Mouse (Mus musculus): ENCODE measurements around the gene Rnf217.

Rnf217 gene

DNA sequence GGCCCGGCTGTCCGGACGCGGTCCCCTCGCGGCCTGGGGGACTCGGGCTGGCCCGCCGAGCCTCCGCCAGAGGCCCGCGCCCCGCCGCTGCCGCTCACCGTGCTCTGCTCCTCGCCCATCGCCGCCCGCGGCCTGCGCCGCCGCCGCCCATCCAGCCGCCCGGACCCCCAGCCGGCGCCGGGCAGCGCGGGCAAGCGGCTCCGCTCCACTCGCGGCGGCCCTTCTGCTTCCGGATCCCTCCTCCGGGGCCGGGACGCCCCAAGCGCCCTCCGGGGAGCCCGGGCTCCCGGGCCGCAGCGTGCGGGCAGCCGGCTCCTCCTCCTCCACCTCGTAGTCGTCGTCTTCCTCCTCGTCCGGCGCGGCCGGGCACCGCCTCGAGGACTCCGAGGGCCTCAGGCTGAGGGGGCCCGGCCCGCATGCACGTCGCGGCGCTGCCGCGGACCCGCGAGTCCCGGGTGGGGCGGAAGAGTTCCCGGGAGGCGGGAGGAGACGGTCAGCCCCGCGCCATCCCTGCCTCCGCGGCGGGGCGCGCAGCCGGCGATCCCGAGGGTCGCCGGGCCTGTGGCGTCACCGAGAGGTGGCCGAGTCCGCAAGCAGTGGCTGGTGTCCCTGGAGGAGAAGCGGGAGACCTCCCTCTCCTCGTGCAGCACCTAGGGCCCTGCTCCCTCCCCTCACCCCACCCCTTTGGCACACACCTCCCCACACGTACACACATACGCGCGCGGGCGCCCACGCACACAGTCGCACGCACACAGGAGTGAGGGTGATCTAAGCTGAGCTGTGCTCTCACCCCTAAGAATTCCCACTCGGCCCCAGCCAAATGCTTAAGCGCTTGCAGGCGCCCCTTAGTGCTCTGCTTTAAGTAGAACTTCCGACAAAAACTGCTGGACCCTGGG, at the start of gene Rnf217:
Gene Rnf217 (minus strand): TSS at position 119 of the 896 bp plus-strand sequence.
- DNase-seq (ENCODE audit: low read depth, low spot score): peak; percentile 64

DNA sequence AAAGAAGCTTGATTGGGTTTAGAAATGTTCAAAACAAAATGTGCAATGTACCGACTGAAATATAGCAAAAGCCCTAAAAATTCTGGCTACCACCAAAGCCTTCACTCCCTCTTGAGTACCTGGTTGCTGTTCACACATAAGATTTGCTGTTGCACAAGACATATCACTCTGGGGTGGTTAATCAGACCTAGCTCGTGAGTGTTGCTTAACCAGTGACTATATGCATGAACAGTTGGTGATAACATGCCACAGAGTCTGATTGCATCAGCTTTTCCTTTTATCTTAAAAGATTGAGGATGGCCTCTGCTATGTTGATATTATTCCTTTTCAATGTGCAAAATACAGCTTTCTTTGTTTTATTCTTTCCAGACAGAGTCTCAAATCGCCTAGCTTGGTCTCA, 38.3 kb upstream of the Rnf217 start:
- no peak for DNase-seq (ENCODE audit: low read depth, low spot score)

DNA sequence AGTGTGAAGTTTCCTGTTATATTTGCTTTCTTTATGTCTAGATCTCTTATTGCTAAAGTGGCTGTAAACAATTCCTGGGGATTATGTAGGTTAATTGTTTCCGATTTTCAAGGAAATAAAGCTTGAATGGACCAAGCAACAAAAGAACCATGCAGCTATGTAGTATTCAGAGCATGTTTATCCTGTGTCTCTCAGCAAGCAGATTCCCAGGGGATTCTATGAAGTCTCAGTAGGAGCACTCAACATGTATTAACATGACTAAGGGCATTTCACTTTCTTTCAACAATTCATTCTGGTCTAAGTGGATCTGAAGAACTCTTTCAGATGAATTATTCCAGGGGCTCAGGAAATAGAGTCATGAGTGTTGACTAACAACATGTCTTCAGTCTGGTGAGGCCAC, 37.1 kb upstream of the Rnf217 start:
- no peak for DNase-seq (ENCODE audit: low read depth, low spot score)

DNA sequence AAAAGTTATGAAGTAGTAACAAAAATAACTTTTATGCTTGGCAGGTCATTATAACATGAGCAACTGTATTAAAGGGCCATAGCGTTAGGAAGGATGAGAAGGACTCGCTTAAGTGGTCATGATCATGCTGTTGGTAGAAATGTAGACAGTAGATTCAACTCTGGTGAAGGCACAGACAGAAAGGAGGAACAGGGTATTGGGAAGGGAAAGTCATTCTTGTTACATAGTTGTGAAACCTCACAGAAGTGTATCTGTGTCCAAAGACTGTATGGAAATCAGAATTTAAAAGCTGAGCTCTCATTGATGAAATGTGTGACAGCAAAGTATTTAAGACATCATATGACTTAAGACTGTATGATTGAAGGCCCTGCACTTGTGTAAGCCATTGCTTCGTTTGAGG, 26.1 kb upstream of the Rnf217 start:
- no peak for DNase-seq (ENCODE audit: low read depth, low spot score)

DNA sequence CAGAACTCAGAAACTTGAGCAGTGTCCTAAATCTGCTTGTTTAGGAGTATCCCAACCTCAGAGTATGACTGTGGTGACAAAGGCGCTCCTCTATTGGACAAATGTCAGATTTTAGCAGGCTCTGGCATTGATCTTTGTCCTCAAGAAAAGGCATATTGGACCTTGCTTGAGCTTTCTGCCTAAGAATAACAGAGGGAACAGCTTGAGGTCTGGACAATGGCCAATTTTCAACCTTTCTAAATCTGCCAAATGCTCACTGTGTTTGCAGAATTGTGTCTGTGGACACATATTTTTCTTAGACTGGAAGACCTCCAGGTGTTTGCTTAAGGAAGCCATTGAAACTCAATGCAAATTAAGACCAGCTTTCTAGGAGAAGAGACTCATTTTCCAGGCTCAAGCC, 23.0 kb upstream of the Rnf217 start:
- peak; percentile 8 for DNase-seq (ENCODE audit: low read depth, low spot score)

DNA sequence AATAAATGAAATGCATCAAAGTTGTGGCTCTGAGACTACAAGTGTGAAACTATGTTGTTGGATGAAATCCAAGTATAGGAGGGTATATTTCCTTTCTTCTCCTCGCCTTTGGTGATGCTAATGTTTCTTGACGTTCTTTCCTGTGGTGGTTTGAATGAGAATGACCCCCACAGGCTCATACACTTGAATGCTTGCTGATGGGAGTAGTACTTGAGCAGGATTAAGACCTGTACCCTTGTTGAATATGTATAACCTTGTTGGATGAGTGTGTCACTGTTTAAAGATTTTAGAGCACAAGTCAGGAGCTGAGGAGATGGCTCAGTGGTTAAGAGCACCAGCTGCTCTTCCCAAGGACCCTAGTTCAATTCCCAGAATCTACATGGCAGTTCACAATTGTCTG, 6.4 kb upstream of the Rnf217 start:
- no peak for DNase-seq (ENCODE audit: low read depth, low spot score)

DNA sequence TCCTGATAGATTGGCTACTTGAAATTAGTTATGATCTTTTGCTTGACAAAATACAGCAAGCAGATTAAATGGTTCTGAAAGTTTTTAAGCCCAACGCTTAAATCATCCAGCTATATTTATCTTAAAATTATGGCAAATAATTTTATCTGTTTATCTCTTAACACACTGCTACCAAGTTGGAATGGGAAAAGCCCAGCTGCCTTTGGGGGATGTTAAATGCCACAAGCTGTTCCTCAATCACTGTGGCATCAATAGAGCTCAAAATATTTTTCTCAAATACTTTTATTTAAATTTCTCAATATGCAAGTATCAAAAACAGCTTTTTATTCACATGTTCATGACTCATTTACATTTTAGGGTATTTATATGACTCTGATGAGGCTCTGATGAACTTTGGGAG, 5.1 kb upstream of the Rnf217 start:
- no peak for DNase-seq (ENCODE audit: low read depth, low spot score)

DNA sequence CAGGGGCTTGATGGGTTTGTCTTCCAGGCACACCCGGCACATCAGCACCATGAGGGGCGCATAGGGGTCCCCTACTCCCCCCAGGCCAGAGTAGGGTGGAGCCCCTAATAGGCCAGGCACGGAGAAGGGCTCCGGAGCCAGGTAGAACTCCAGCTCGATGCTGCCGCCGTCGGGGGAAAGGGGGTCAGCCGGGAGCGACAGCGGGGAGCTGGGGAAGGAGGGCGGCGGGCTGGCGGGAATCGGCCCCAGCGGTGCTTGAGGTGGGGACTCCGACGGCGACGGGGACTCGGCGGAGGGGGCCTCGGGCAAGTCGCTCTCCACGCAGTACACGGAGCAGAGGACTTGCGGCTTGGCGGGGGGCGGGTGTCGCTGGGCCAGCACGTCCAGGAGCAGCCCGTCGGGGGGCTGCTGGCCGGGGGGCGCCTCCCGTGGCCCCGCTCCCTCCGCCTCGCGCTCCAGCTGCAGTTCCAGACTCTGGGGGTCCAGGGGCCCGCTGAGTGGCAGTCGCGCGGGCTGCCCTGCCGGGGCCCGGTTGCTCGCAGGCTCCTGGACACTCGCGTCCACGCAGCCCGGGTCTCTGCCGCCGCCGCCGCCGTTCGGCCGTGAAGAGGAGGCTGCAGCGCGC, 431 bp downstream of the Rnf217 start:
- no peak for DNase-seq (ENCODE audit: low read depth, low spot score)

DNA sequence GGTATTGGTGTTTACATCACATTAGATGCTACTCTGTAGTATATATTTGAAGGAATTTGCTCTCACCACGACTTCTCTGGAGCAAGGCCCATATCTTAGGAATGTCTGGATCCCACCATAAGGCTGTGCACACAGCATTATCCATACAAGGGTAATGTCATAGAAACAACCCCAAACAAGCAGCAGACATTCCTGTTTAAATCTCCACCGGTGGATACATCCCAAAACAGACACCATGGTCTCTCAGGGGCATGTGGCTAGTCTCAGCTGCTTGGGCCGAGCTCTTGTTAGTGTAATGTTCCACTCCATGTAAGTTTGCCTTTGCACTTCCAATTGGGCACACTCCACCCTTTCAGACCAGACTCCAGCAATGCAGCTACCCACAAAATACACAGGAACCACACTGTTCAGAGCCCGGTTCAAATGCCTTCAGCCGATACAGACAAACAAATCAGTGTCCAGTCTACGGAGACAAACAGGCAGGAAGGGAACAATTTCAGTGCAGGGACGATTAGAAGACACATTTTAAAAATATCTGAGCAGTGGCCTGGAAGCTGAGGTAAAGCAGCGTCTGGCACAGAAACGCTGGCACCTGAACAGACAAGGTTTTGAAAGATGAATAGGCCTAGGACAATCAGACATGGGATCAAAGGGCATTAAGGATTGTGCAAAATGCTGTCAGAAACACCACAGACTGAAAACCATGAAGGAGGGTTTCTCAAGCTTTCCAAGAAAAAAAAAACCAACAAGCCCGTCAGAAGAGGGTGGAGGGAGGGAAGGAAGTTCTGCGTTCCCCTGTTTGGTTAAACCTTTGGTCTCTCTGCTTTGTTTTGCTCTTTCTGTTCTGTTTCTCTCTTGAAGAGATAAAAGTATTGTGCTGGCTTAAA, 1.8 kb downstream of the Rnf217 start:
- no peak for DNase-seq (ENCODE audit: low read depth, low spot score)

DNA sequence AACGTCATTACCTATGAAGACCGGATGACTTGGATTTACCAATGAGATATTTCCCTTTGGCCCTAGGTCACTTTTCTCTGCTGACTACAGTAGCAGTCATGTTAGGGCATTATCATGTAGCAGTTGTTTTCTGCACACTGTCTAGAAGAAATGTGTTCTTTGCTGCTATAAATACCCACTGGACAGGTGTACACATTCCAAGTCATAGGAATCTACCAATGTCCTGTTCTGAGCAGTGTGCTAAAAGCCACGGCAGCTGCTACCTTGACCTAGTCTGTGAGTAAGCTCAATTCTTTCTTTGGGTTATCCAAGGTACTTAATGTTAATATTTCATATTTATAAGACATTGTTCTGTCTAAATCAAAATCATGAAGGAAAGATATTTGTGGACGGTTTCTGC, 5.1 kb downstream of the Rnf217 start:
- no peak for DNase-seq (ENCODE audit: low read depth, low spot score)

DNA sequence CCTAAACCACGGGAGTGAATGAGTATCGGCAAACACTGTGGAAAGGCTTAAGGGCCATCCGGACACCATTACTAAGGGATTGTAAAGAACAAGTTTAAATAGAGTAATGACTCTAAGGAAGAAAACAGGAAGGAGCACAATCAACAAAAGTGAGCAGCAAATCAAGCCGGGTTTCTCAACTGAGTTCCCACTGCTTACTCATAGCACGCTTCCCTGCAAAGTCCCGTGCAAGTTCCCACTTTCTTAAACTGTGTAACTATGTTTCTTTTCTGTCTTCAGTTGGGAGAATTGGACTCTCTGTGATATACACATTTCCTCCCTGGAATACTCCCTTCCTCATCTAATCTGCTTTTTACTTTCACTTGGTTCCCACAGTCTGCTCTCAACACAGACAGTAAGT, 8.9 kb downstream of the Rnf217 start:
- no peak for DNase-seq (ENCODE audit: low read depth, low spot score)

DNA sequence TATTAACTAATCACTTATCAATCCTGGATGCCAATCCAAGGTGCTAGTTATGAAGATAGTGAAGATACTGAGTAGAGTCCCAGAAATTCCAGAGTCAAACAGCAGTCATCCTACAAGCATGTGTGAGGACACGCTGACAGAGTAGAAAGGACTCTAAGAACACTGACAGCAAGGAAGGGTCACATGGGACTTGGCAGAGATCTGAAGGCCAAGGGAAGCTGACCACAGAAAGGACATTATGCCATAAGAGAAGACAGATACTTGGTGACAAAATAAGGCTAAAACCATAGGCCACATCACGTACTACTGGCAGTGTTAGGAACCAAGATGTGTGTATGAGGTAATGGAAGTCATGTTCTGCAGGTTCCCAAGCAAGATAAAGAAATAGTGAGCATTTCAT, 11.1 kb downstream of the Rnf217 start:
- DNase-seq (ENCODE audit: low read depth, low spot score): no peak

DNA sequence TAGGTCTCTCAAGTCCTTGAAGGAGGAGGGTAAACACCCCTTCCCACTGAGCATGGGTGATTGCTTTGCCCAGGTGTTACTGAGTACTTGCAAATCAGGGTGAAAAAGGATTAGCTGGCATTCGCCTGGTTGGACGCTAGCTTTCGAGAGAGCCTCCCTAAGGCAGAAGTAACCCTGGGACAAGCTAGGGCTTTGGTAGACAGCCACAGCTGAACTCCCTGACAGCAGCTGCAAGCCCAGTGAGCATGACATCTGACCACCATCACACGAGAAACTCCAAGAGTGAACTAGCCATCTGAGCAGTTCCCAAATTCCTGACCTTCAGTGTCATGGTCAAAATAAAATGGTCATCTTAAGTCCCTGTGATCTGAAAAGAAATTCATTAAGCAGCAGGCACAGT, 12.2 kb downstream of the Rnf217 start:
- DNase-seq (ENCODE audit: low read depth, low spot score): no peak

DNA sequence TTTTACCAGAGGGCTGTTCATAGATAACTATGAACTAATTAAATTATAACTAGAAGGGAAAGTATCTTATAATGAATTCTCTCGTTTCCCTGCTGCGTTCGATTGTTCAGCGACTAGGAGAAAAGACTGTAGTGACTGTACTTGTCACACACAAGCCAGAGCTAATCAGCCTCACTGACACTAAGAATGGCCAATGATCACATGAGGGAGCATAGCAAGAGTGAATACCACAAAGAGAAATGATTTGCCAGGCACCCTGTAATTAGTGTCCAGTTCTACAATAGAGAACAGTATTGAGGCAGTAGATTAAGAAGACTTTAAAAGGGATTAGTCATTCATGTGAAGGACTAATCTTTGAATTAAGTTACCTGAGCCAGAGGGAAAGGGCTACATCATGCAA, 13.7 kb downstream of the Rnf217 start:
- DNase-seq (ENCODE audit: low read depth, low spot score): no peak

DNA sequence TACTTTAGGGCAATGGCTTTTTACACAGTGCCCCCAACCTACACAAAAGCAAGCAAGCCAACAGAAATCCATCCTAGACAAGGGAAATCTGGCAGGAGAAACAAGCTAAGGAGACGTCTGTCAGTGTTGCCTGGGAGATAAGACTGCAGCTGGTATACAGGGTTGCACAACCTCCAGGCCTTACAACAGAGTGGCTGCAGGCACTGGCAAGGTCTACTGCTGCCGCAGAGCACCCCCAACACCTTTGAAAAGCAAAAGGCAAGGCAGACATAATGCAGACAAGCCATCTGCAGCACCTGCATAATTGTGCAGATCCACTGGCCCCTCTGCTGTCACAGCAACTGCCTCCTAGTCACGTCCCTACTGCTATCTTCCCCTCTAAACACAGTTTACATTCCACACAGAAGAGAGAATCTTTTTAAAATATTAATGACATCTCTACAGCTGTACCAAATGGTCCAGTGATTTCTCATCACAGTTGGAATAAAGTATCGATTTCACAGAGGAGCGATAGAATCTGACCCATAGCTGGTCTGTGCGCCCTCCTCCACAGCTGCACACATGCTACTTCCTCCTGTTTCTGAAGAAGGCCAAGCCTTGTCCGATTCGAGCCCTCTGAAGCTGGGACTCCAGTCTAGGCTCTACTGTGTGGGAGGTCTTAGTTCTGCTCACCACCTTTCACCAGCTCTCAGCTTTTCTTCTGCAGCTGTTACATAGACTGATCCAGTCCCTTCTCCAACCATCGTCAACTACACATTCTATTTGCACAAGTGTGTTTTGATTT, 16.1 kb downstream of the Rnf217 start:
- no peak for DNase-seq (ENCODE audit: low read depth, low spot score)

DNA sequence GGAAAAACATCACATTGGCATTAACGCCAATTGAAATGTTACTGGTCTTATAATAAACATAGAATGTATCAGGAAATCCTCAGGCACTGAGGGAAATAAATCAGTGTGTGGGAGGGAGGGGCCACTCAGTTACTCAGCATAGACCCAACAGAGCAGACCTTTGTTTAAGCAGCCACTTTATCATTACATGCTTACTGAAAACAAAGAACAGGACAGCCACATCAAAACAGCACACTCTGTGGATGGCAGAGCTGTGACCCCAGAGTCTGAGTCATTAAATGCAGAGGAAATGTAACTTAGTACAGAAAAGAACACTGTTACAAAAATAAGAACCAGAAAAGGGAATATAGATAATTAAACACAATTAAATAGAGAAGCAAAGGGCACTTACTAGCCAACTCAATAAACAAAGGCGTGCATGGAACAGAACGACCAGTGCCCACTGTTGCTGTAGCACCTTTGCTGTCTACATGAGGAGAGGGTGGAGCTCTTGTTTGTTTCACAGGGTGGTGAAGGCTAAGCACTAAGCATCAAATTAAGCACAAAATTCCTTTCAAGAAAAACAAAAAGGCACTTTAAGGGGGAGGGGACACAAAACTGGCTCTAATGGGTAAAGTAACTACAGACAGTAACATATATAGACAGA, 16.8 kb downstream of the Rnf217 start:
- no peak for DNase-seq (ENCODE audit: low read depth, low spot score)

DNA sequence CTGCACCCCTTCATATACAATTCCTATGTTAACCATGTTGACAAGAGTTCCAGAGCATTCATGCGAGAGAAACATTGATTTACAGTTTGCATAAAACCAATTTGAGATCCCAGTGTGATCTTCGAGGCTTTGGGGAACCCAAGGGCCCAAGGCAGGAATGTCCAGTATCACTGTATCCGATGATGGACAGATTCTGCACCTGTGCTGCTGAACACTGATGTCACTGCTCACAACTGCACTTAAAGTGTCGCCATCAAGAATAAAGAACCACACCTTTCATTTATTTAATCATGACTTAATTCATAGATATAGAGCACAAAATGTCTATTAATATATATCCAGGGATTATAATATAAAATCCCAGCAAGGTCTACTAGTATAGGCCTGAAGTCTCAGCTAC, 28.3 kb downstream of the Rnf217 start:
- DNase-seq (ENCODE audit: low read depth, low spot score): no peak

DNA sequence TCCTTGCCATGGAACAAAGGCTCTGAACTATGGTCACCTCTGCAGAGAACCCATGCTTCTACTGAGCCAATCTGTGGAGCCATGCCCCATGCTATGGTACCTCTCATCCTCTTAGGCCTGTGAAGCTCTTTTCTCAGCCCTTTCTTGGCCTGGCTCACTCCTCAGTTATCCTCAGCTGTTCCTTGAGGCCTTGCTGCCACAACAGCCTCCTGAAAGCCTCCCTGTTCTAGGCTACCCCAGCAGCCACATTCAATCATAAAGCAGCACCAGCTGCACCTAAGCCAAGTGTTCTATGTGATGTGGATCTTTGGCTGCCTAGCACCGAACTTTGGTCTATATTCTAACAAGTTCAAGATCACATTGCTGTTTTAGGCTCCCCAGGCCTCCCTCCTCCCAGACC, 28.9 kb downstream of the Rnf217 start:
- no peak for DNase-seq (ENCODE audit: low read depth, low spot score)

DNA sequence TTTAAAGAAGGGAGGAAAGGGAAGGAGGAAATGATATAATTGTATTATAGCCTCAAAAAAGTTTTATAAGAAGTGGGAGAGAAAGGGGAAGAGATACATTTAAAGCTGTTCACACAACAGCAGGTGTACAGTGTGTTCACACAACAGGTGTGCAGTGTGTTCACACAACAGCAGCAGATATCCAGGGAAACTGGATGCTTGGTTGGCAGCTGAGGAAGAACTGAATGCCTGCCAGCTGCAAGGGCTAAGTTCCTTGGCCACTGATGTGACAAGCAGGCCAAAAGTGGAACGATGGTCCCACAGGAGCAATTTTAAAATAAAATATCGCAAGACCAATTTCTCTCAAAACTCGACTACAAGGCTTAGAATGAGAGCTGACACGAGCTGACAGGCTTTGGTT, 35.7 kb downstream of the Rnf217 start:
- no peak for DNase-seq (ENCODE audit: low read depth, low spot score)

DNA sequence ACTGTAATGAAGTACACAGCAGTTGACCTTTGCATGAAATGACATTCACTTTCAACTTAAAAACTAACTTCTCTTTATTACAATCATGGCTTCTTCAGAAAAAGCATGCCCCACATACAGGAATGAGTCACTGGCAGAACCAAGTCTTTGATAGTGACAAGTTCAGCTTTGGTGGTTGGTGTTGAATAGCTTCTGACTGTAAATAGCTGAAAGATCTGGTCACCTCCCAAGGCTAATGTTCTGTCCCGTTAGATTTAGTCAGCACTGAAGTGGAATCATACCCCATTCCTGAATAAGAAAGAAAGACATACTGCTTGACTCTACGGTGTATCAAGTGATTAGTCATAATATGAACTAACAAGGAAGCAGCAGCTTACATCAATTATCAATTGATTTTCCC, 51.7 kb downstream of the Rnf217 start:
- DNase-seq (ENCODE audit: low read depth, low spot score): no peak

DNA sequence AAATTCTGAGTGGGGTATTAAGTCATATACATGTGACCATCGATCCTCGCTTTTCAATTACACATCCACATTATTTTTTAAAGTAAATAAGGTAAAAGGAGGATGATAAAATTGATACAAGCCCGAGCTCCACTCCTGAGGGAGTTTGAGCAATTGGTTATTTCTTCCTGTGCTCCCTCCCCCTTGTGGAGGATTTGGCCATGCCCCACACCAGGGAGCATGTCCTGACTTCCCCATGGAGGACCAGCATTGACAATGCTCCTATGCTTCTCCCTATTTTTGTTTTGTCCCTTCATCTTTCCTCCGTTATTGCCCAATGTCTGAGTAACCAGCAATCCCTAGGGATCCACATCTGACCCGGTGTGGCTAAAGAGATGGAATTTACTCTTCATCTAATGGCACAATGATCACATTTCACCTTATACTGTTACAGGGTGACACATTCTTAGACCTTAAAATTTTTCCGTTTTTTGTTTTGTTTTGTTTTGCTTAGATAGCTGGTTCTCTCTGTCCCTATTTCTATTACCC, 53.5 kb downstream of the Rnf217 start:
- DNase-seq (ENCODE audit: low read depth, low spot score): no peak

Measured in mesoderm, embryonic 11.5 days (tissue).